Mouse (Mus musculus): ENCODE data around the gene Fam129a. TPM values are rescaled to one million over a fixed set of nuclear protein-coding genes. Genes with fewer than 3 reads are reported as not detected.

The Fam129a gene
- total RNA-seq (2018; cell fraction: chromatin; rRNA removed) = 100 to 1,000 TPM in 4 of 26 experiments, 10 to 100 TPM in 17, 1 to 10 TPM in 5; 6.3 to 361 (median 16.6) TPM
- total RNA-seq (2018; cell fraction: cytosol; rRNA removed) = 10 to 100 TPM in 24 of 26 experiments, 1 to 10 TPM in 2; 8.8 to 90.4 (median 14.9) TPM
- total RNA-seq (2018; cell fraction: nucleus; rRNA removed) = 100 to 1,000 TPM in 3 of 26 experiments, 10 to 100 TPM in 23; 10.1 to 213 (median 22.3) TPM
- polyA plus RNA-seq (2018) = 9.5 to 18.4 TPM (median 10.7 TPM) in 3 replicates

DNA sequence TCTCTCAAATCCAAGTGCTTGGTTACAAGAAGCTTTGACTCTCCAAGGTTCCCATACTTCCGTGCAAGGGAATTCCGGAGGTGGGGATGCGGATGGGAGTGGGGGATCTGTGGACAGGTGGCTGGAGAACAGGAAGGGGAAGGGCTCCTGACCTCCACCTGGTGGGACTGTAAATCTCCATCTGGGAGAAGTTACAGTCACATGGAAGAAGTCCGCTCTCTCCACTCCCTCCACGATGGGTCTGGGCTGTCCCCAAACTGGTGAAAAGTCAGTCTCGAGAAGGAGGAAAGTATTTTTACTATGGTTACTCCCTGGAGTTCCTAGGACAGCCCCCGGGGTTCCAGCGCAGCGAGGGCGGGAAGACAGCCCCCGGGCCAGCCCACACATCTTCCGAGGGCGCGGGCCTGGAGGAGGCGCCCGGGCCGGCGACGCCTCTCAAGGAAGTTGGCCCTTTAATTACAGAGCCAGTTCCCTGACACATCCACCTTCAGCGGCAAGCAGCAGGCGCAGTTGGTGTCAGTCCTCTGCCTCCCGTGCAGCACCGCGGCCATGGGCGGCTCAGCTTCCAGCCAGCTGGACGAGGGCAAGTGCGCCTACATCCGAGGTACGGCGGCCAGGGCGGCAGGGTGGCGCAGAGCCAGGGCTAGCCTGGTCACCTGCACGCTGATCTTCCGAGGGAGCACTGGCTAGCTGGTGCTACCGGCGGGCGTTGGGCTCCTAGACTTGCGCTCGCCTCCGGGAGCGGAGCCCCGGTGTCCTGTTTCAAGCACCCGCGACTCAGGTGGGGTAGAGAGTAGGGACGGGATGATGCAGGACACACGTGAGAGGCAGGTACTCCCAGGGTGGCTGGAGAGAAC lies at the start of gene Fam129a:
TSS of gene Fam129a (plus strand) at position 206 of the 857 bp plus-strand sequence.
- peak within 1 kb of the TSS; percentile 48 for H3K27ac ChIP-seq
- H3K36me3 ChIP-seq (ENCODE audit: inconsistent target) = 0 out of 2 replicates have a peak, but pooled peaks cover under 1% of the 10 kb centered on the region
- H3K79me2 ChIP-seq (ENCODE audit: inconsistent target) = peaks cover 40% of the 10 kb centered on the region
- WGBS (ENCODE audit: missing documents) = 10% methylated on average over 45 of the region's 46 CpGs
- H3K4me3 ChIP-seq (ENCODE audit: inconsistent target) = peak within 1 kb of the TSS; percentile 76

DNA sequence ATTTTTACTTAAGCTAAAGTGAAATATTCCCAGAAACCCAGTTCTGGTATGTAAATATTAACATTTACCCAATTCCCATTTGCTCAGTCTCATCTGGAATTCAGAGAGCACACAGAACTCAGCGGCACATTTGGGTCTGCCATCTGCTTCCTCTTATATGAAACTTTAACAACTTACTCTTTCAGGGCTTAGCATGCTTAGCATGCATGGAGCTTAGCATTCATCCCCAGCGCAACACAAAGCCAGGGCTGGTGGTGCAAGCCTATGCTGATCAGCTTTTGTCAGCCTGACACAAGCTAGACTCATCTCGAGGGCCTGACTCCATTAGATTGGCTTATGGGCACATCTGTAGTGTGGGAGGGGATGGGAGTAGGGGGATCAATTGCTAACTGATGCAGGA lies 44.3 kb upstream of the Fam129a start:
- Histone ChIP-seq H3K27ac (no peak overlapping the region), H3K36me3 (ENCODE audit: inconsistent target) (no peaks in the 10 kb centered on the region), H3K4me3 (ENCODE audit: inconsistent target) (no peak overlapping the region), H3K79me2 (ENCODE audit: inconsistent target) (no peaks in the 10 kb centered on the region)
- WGBS (ENCODE audit: missing documents) = 87% methylated on average over 3 of the region's 3 CpGs

DNA sequence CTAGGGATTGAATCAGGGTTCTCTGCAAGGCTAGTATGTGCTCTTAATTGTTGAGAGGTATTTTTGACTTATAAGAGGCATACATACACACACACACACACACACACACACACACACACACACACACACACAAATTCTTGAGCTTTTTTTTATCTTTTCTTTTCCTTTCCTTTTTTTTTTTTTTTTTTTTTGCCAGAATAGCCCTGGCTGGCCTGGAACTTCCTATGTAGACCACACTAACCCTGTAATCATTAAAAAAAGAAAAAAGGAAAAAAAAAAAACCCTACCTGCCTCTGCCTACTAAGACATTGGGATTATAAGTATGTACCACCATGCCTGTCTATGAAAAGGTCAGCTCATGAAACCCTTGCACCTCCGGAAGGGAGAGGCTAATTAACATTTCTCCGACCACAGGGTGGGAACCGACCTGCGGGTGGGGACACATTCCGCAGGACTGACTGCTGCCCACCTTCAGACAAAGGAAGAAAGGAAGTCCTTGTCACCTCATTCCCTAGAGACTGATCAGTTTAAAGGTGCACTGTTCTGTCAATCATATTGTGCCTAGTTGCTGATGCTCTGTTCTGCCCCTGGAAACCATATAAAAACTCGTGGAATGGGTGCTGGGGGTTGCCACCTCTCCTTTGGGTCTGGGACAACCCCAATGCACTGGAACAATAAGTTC lies 27.0 kb upstream of the Fam129a start:
- Histone ChIP-seq H3K36me3 (ENCODE audit: inconsistent target) (no peaks in the 10 kb centered on the region), H3K4me3 (ENCODE audit: inconsistent target) (no peak overlapping the region), H3K27ac (no peak overlapping the region), H3K79me2 (ENCODE audit: inconsistent target) (no peaks in the 10 kb centered on the region)
- 86% methylated on average over 6 of the region's 6 CpGs for WGBS (ENCODE audit: missing documents)

DNA sequence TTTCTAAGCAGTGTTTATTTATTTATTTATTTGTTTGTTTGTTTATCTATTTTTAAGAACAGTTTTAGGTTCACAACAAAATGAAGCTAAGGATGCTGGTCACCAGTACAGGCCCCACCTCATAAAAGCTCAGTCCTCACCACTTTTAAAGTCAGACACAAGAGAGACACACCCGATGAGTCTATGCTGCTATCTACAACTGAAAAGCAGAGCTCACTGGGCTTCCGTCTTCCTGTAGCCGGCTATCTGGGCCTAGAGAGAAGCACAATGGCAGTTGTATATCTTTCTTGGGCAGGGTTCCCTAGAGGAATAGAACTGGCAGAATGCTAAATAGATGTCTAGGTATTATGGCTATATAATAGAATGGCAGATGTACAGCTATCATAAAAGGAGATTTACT lies 26.4 kb upstream of the Fam129a start:
- Histone ChIP-seq H3K4me3 (ENCODE audit: inconsistent target) (no peak overlapping the region), H3K36me3 (ENCODE audit: inconsistent target) (no peaks in the 10 kb centered on the region), H3K27ac (no peak overlapping the region), H3K79me2 (ENCODE audit: inconsistent target) (no peaks in the 10 kb centered on the region)
- 95% methylated on average over 3 of the region's 3 CpGs for WGBS (ENCODE audit: missing documents)

DNA sequence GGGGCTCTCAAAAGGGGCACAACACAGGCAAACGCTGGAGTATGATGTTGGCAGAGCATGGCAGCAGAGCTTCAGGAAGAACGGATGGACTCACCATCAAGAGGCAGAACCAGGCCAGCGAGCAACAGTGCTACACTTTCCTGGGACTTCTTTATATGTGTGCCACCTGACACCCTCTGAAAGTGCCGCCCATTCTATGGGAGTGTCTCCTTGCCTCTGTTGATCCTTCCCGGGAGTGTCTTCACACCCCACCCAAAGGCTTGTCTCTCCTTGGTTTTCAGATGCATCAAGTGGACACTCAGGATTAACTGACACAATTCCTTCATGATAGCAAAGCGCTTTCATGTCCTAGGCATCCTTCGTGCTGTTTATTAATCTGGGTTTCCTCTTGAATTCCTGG lies 25.4 kb upstream of the Fam129a start:
- H3K79me2 ChIP-seq (ENCODE audit: inconsistent target) = no peaks in the 10 kb centered on the region
- no peaks in the 10 kb centered on the region for H3K36me3 ChIP-seq (ENCODE audit: inconsistent target)
- 89% methylated on average over 7 of the region's 7 CpGs for WGBS (ENCODE audit: missing documents)
- H3K27ac ChIP-seq = no peak overlapping the region
- H3K4me3 ChIP-seq (ENCODE audit: inconsistent target) = no peak overlapping the region

DNA sequence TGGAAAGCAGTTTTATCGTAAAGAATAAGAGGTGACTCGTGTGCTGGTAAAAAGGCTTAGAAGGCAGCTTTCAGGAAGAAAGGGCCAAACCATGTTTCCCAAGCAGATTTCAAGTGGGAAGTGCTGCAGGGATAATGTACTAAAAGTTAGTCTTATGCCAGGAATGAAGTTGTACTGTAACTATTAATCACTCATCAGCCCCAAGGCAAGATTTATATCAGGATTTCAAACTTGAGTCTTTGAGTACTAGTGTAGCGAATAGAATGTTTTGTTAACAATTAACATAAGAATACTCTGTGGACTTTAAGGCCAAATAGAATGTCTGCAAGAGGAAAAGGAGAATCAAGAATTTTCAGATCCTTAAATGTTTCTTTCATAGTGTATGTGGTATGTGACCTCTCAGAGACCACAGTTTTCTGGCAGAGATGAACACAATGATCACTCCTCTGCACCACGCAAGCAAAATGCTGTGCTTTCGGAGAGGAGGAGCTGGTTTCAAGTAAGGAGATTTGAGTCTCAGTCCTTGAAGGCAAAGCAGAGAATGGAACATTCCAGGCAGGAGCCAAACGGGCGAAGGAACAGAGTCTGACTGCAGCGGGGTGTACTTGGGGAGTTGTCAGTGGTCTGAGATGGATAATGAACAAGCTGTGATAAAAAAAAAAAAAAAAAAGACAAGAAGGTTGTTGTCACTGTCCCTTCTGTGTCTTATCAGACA lies 21.9 kb upstream of the Fam129a start:
- 95% methylated on average over 5 of the region's 8 CpGs for WGBS (ENCODE audit: missing documents)
- Histone ChIP-seq H3K79me2 (ENCODE audit: inconsistent target) (no peaks in the 10 kb centered on the region), H3K27ac (no peak overlapping the region), H3K36me3 (ENCODE audit: inconsistent target) (no peaks in the 10 kb centered on the region), H3K4me3 (ENCODE audit: inconsistent target) (no peak overlapping the region)

DNA sequence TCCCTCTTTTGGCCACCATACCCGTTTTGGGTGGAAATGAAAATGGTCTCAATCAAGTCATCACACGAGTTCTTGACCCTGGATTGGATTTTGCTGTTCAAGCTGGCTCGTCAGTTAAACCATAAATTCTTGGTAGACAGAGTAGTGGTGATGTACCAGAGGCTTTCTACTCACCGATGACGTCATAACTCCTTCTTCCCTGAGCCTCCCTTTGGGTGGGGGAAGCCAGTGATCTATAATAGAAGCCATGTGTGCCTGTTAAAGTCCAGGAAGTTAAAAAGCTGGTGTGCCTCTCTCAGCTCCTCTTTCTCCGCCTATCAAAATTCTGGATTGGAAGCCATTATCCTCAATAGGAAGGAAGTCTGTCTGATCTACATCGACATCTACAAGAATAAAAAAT lies 21.2 kb upstream of the Fam129a start:
- H3K36me3 ChIP-seq (ENCODE audit: inconsistent target) = no peaks in the 10 kb centered on the region
- WGBS (ENCODE audit: missing documents) = 82% methylated on average over 7 of the region's 7 CpGs
- no peaks in the 10 kb centered on the region for H3K79me2 ChIP-seq (ENCODE audit: inconsistent target)
- no peak overlapping the region for H3K4me3 ChIP-seq (ENCODE audit: inconsistent target)
- no peak overlapping the region for H3K27ac ChIP-seq

DNA sequence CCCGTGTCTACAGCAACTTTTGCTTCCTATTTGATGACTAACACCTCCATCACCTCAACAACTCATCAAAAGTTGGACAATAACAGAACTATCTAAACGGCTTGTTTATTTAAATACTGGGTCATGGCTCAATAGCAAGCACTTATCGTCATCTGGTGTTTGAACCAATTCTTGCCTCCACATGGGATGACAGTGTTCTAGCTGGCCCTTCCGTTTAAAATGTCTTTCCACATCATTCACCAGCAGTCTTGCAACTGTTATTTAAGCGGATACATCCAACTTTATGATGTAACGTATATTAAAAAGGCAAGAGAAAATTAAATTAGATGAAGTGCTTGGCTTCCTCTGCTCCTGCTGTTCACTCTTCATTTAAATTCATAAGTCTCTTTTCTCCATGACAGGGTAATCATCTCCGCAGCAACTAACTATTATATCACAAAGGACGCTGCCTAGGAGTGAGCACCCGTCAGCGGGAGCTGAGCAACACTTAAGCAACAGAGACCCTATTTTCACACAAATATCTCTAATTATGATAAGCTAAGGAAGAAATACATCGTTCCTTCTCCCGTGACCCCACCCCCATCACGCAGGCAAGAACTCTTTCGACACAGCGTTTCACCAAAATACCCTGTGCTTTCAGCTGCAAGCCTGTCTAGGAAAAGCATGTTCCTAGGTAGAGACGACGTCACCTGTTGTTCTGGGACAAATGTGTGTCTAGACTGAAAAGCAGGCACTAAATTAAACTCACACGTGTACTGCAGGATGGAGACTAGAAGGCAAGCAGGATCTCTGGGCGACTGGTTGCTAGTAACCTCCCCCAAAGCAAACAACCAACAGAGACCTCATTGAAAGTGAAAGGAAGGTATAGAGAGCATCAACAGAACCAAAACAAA lies 20.2 kb upstream of the Fam129a start:
- Histone ChIP-seq H3K27ac (no peak overlapping the region), H3K4me3 (ENCODE audit: inconsistent target) (no peak overlapping the region), H3K36me3 (ENCODE audit: inconsistent target) (no peaks in the 10 kb centered on the region), H3K79me2 (ENCODE audit: inconsistent target) (no peaks in the 10 kb centered on the region)
- 69% methylated on average over 19 of the region's 19 CpGs for WGBS (ENCODE audit: missing documents)

DNA sequence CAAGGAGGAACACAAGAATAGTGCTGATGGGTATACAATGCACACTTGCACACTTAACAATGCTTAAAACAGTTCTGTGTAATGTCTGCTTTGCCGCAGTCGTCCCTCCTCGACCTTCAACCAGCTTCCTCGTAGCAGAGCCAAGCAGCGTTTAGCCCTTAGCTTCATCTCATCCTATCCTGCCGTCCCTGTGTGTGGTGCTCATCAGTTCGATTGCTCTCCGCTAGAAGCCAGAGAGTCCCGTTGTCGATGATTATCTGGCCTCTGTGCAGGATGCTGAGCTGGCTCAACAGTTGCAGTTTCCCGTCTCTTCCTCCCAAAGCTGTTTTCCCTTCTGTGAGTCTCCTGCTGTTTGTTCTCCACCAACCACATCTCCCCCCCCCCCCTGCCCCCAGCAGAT lies 10.4 kb upstream of the Fam129a start:
- Histone ChIP-seq H3K36me3 (ENCODE audit: inconsistent target) (no peaks in the 10 kb centered on the region), H3K79me2 (ENCODE audit: inconsistent target) (no peaks in the 10 kb centered on the region), H3K4me3 (ENCODE audit: inconsistent target) (no peak overlapping the region), H3K27ac (no peak overlapping the region)
- WGBS (ENCODE audit: missing documents) = 81% methylated on average over 11 of the region's 11 CpGs

DNA sequence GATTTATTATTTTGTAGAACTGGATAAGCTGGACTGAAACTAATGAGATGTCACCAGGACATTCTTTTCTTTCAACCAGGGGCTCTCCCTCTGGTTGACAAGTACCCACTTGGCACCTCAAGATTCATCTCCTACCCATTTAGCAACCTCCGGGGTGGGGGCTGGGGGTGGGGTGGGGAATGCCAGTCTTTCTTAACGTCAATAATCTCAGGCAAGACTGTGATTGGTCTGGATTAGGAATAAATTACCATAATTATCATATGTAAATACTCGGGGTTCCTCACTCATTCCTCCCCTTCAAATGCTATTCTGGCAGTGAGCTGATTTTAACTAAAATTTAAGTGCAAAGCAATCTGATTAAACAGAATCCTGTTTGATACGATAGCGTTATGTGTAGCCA lies 7.6 kb upstream of the Fam129a start:
- no peak overlapping the region for H3K4me3 ChIP-seq (ENCODE audit: inconsistent target)
- H3K36me3 ChIP-seq (ENCODE audit: inconsistent target) = no peaks in the 10 kb centered on the region
- 81% methylated on average over 5 of the region's 5 CpGs for WGBS (ENCODE audit: missing documents)
- no peak overlapping the region for H3K27ac ChIP-seq
- no peaks in the 10 kb centered on the region for H3K79me2 ChIP-seq (ENCODE audit: inconsistent target)

DNA sequence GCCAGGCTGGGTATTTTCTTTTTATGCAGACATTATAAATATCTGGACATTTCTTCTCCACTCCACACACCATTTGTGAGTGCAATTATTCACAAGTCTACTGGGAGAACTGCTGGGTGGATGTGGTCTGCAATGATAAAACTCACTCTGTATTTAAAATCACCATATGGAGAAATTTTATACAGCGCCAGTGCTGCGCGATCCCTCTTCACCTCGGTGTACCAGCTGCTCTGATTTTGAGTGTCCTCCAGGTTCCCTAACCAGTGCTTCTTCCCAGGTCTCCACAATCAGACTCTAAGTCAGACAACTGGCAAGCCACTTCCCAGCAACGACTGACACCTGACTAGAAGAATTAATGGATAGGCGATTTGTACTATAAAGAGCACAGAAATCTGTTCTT lies 7.1 kb upstream of the Fam129a start:
- WGBS (ENCODE audit: missing documents) = 64% methylated on average over 6 of the region's 6 CpGs
- Histone ChIP-seq H3K27ac (no peak overlapping the region), H3K79me2 (ENCODE audit: inconsistent target) (no peaks in the 10 kb centered on the region), H3K36me3 (ENCODE audit: inconsistent target) (no peaks in the 10 kb centered on the region), H3K4me3 (ENCODE audit: inconsistent target) (no peak overlapping the region)

DNA sequence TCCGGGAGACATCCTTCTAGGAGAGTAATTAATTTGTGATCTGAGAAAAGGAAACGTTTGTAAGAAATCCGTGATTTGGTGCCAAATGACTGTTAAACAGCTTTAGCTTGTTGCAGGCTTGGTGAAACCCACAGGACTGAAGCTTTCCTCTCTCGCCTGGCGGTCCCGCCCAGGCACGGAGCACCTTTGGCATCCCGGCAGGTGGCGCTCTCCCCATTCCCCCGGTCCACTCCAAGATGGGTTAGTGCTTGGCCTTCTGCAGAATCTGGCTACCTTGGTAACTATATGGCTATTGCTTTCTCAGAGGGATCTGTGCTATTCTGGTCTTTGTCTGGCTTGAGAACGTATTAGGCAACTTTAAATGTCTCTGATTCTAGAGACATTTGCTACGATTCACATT lies 6.6 kb upstream of the Fam129a start:
- Histone ChIP-seq H3K27ac (no peak overlapping the region), H3K79me2 (ENCODE audit: inconsistent target) (no peaks in the 10 kb centered on the region), H3K4me3 (ENCODE audit: inconsistent target) (no peak overlapping the region), H3K36me3 (ENCODE audit: inconsistent target) (no peaks in the 10 kb centered on the region)
- WGBS (ENCODE audit: missing documents) = 15% methylated on average over 12 of the region's 12 CpGs

DNA sequence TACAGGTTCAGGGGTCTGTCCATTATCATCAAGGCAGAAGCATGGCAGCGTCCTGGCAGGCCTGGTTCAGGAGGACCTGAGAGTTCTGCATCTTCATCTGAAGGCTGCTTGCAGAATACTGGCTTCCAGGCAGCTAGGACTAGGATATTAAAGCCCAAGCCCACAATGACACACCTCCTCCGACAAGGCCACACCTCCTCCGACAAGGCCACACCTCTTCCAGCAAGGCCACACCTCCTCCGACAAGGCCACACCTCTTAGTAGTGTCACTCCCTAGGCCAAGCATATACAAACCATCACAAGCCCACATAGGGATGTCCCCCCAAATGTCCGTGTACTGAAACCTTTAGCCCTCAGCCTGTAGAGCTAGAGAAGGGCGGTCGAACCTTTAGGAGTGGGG lies 2.3 kb upstream of the Fam129a start:
- H3K79me2 ChIP-seq (ENCODE audit: inconsistent target) = peaks cover 15% of the 10 kb centered on the region
- WGBS (ENCODE audit: missing documents) = 76% methylated on average over 7 of the region's 7 CpGs
- no peak overlapping the region for H3K4me3 ChIP-seq (ENCODE audit: inconsistent target)
- H3K27ac ChIP-seq = no peak overlapping the region
- H3K36me3 ChIP-seq (ENCODE audit: inconsistent target) = no peaks in the 10 kb centered on the region
